Mouse (Mus musculus): ENCODE results near the gene Ext2.

Gene Ext2

GRCm38 (mm10) chr2:93681321-93681720, 141.0 kb downstream of the Ext2 start:
- no peak for ATAC-seq (ENCODE audit: low TSS enrichment)

- ATAC-seq (ENCODE audit: low TSS enrichment): no peak
These were observed 145.1 kb downstream of the Ext2 start for GRCm38 (mm10) chr2:93677231-93677630.

GRCm38 (mm10) chr2:93671573-93672184, 150.7 kb downstream of the Ext2 start:
- ATAC-seq (ENCODE audit: low TSS enrichment): no peak

- ATAC-seq (ENCODE audit: low TSS enrichment): peak; percentile 31; the same call in 1 of the 2 replicates
These were observed 156.1 kb downstream of the Ext2 start for GRCm38 (mm10) chr2:93666146-93666858.

- ATAC-seq (ENCODE audit: low TSS enrichment): peak; percentile 85; the same call in 1 of the 2 replicates
These were observed 156.9 kb downstream of the Ext2 start for GRCm38 (mm10) chr2:93665472-93665871.

- no peak for ATAC-seq (ENCODE audit: low TSS enrichment)
These were observed 160.0 kb downstream of the Ext2 start for GRCm38 (mm10) chr2:93662240-93662865.

GRCm38 (mm10) chr2:93661096-93661495, 161.3 kb downstream of the Ext2 start:
- no peak for ATAC-seq (ENCODE audit: low TSS enrichment)

- no peak for ATAC-seq (ENCODE audit: low TSS enrichment)
These were observed 162.6 kb downstream of the Ext2 start for GRCm38 (mm10) chr2:93659705-93660308.

- peak; percentile 59; the same call in 1 of the 2 replicates for ATAC-seq (ENCODE audit: low TSS enrichment)
These were observed 163.4 kb downstream of the Ext2 start for GRCm38 (mm10) chr2:93659004-93659403.

- no peak for ATAC-seq (ENCODE audit: low TSS enrichment)
These were observed 167.9 kb downstream of the Ext2 start for GRCm38 (mm10) chr2:93654336-93655055.

GRCm38 (mm10) chr2:93649243-93649870, 173.0 kb downstream of the Ext2 start:
- ATAC-seq (ENCODE audit: low TSS enrichment): peak; percentile 73

GRCm38 (mm10) chr2:93647924-93648575, 174.3 kb downstream of the Ext2 start:
- no peak for ATAC-seq (ENCODE audit: low TSS enrichment)

GRCm38 (mm10) chr2:93647051-93647923, 175.1 kb downstream of the Ext2 start:
- ATAC-seq (ENCODE audit: low TSS enrichment): no peak

GRCm38 (mm10) chr2:93645626-93646320, 176.6 kb downstream of the Ext2 start:
- ATAC-seq (ENCODE audit: low TSS enrichment): no peak

GRCm38 (mm10) chr2:93645197-93645596, 177.2 kb downstream of the Ext2 start:
- no peak for ATAC-seq (ENCODE audit: low TSS enrichment)

- ATAC-seq (ENCODE audit: low TSS enrichment): no peak
These were observed 177.6 kb downstream of the Ext2 start for GRCm38 (mm10) chr2:93644731-93645130.

- no peak for ATAC-seq (ENCODE audit: low TSS enrichment)
These were observed 178.1 kb downstream of the Ext2 start for GRCm38 (mm10) chr2:93644234-93644633.

- ATAC-seq (ENCODE audit: low TSS enrichment): no peak
These were observed 179.0 kb downstream of the Ext2 start for GRCm38 (mm10) chr2:93643403-93643780.

GRCm38 (mm10) chr2:93634609-93635008, 187.8 kb downstream of the Ext2 start:
- ATAC-seq (ENCODE audit: low TSS enrichment): no peak
